Mouse (Mus musculus) lung, embryonic 14.5 days (tissue): ENCODE results near the gene Xlr4c. TPM values are rescaled to one million over a fixed set of nuclear protein-coding genes. Genes with fewer than 3 reads are reported as not detected.
"Not testable (repeated sequence)": the region's sequence is repeated elsewhere in the genome, so short reads cannot be mapped to it uniquely, and the experiment has no call there.

Experiments
- ATAC-seq: fragments of 200-750 bp; cut with Nextera tagmentation; 2 replicates; pipeline ENCODE4 v1.8.0; 2017; ENCODE audit warnings: mild to moderate bottlenecking, moderate TSS enrichment, moderate library complexity; ENCODE audit not compliant: insufficient read depth
- DNase-seq: peaks from one replicate; pipeline ENCODE4 v3.0.0-alpha.2; 2015
- H3K27ac ChIP-seq: fragments of 300-500 bp; sonication (generic); 2 replicates; pipeline ENCODE4 v1.5.1; 2014; ENCODE audit warnings: low read depth, mild to moderate bottlenecking, moderate library complexity
- H3K27me3 ChIP-seq: fragments of 300-500 bp; sonication (generic); 2 replicates; pipeline ENCODE4 v1.6.1; 2014; ENCODE audit warnings: low read length, control low read depth; ENCODE audit not compliant: insufficient read depth
- H3K36me3 ChIP-seq: fragments of 300-500 bp; sonication (generic); 2 replicates; pipeline ENCODE4 v1.6.1; 2014; ENCODE audit warnings: control low read depth; ENCODE audit not compliant: insufficient read depth
- H3K4me1 ChIP-seq: fragments of 300-500 bp; sonication (generic); 2 replicates; pipeline ENCODE4 v1.6.1; 2014; ENCODE audit warnings: antibody characterized with exemption, control low read depth; ENCODE audit not compliant: insufficient read depth
- H3K4me2 ChIP-seq: fragments of 300-500 bp; sonication (generic); 2 replicates; pipeline ENCODE4 v1.6.1; 2014; ENCODE audit warnings: mild to moderate bottlenecking
- H3K4me3 ChIP-seq: fragments of 300-500 bp; sonication (generic); 2 replicates; pipeline ENCODE4 v1.5.1; 2014; ENCODE audit warnings: low read depth, low read length
- H3K9ac ChIP-seq: fragments of 300-500 bp; sonication (generic); 2 replicates; pipeline ENCODE4 v1.6.1; 2014
- H3K9me3 ChIP-seq: fragments of 300-500 bp; sonication (generic); 2 replicates; pipeline ENCODE4 v1.6.1; 2016; ENCODE audit warnings: low read depth, low read length, control low read depth
- CTCF ChIP-seq: IDR thresholded peaks from 2 replicates; pipeline ENCODE4 v1.5.1; 2016; ENCODE audit warnings: antibody characterized with exemption, low read depth
- WGBS: fragments of 180-500 bp; shearing (Covaris S2); extraction: QIAGEN DNeasy Blood & Tissue Kit; methylation state at CpG from one replicate; pipeline ENCODE4 v1.1.7; 2014; 5-methylcytosine and 5-hydroxymethylcytosine counted together
- polyA plus RNA-seq: library from polyadenylated mRNA; unstranded; fragments of >200 nt; fragmentation: Nextera tagmentation; extraction: Ambion mirVana; gene quantifications from 2 replicates; pipeline ENCODE4 v1.2.1, GENCODE M21; 2014

Gene Xlr4c
- 0.21 TPM in 1 of 2 replicates, not detected in the other for polyA plus RNA-seq

- not testable (repeated sequence) for H3K27me3 ChIP-seq, H3K9ac ChIP-seq, H3K4me3 ChIP-seq, H3K4me1 ChIP-seq, DNase-seq, H3K4me2 ChIP-seq, H3K27ac ChIP-seq, ATAC-seq, H3K9me3 ChIP-seq, H3K36me3 ChIP-seq
- 74% methylated on average over 12 of the region's 14 CpGs for WGBS
Measured at GRCm38 (mm10) chrX:73242821-73243325, at the start of gene Xlr4c. Xlr4c (minus strand) TSS chrX:73243130.

GRCm38 (mm10) chrX:73265270-73265669 is 22.3 kb upstream of the Xlr4c start, which contains the start of gene Xlr3c:
Xlr3c (minus strand) TSS chrX:73265390.
- not testable (repeated sequence) for DNase-seq, H3K27me3 ChIP-seq, ATAC-seq, H3K4me2 ChIP-seq, H3K4me3 ChIP-seq, H3K9ac ChIP-seq, H3K27ac ChIP-seq, H3K4me1 ChIP-seq, H3K36me3 ChIP-seq, H3K9me3 ChIP-seq
- 92% methylated on average over 12 of the region's 14 CpGs for WGBS

DNA sequence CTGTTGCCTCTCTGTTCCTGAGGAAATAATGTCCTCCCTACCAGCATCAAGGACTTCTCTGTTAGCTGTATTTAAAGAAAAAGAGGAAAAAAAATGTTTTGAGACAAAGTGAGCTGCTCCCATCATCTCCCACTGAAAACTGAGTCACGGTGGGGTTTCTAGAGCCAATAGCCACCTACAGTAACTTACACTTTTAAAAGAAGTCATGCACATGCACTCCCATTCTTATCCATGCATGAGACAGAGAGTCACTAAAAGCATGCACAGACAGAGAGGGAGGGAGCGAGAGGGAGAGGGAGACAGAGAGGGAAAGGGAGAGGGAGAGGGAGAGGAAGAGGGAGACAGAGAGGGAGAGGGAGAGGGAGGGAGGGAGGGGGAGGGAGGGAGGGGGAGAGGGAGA is 19.5 kb upstream of the Xlr4c start:
- H3K27ac ChIP-seq, H3K36me3 ChIP-seq, H3K9me3 ChIP-seq, H3K9ac ChIP-seq, DNase-seq, H3K4me2 ChIP-seq, H3K4me1 ChIP-seq, H3K4me3 ChIP-seq, ATAC-seq, H3K27me3 ChIP-seq: not testable (repeated sequence)
- 94% methylated on average over 1 of the region's 2 CpGs for WGBS

- Histone ChIP-seq H3K4me3 (peak overlapping the region; percentile 53), H3K9me3 (no peaks in the 10 kb centered on the region), H3K27ac (no peak overlapping the region), H3K27me3 (no peaks in the 10 kb centered on the region), H3K9ac (peak overlapping the region; percentile 58; the same call in 1 of the 2 replicates), H3K4me1 (no peaks in the 10 kb centered on the region), H3K36me3 (no peaks in the 10 kb centered on the region), H3K4me2 (peak overlapping the region; percentile 71)
- DNase-seq (no peak), ATAC-seq (no peak)
- no peak for TF ChIP-seq CTCF
- 30% methylated on average over 3 of the region's 3 CpGs for WGBS
Measured at GRCm38 (mm10) chrX:73229288-73229687, 13.6 kb downstream of the Xlr4c start.

- Histone ChIP-seq H3K9me3 (no peaks in the 10 kb centered on the region), H3K27ac (peak overlapping the region; percentile 88), H3K4me2 (peak overlapping the region; percentile 71), H3K4me3 (peak overlapping the region; percentile 53), H3K9ac (peak overlapping the region; percentile 58), H3K27me3 (no peaks in the 10 kb centered on the region), H3K36me3 (no peaks in the 10 kb centered on the region), H3K4me1 (no peaks in the 10 kb centered on the region)
- TF ChIP-seq CTCF: no peak
- DNase-seq (peak; percentile 43), ATAC-seq (peak; percentile 64)
- 10% methylated on average over 30 of the region's 51 CpGs for WGBS
Measured at GRCm38 (mm10) chrX:73228606-73229214, 14.2 kb downstream of the Xlr4c start.

DNA sequence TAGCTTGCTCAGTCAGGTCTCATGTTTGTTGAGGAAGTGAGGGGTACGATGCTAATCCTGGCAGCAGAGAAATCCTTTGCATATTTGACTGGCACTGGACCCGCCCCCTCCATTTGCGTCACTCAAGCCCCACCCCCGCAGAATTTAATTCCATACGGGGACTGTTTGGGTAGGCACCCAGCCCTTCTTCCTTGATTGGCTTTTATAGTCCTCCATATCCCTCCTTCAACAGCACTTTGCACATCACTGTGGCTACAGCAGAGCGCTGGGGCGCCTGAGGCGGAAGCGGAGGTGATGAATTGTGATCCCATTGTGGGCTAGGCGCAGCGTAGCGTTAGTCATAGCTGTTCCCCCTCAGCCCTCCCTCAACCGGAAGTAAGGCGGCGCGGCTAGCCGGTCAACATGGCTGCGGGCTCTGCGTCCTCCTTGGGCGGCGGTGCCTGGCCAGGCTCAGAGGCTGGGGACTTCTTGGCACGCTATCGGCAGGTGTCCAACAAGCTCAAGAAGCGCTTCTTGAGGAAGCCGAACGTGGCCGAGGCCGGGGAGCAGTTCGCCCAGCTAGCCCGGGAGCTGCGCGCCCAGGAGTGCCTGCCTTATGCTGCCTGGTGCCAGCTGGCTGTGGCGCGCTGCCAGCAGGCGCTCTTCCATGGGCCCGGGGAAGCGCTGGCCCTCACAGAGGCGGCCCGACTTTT is 14.9 kb downstream of the Xlr4c start, which contains the start of gene F8a:
Gene F8a, plus strand, starts transcription at position 378 of the 692 bp plus-strand sequence.
- Histone ChIP-seq H3K4me3 (peak within 1 kb of the TSS; percentile 53), H3K9me3 (no peaks in the 10 kb centered on the region), H3K4me2 (peak within 1 kb of the TSS; percentile 71), H3K36me3 (no peaks in the 10 kb centered on the region), H3K4me1 (no peaks in the 10 kb centered on the region), H3K27me3 (no peaks in the 10 kb centered on the region), H3K27ac (peak within 1 kb of the TSS; percentile 88), H3K9ac (peak within 1 kb of the TSS; percentile 58)
- ATAC-seq (peak; percentile 97), DNase-seq (peak; percentile 84)
- TF ChIP-seq CTCF: no peak
- WGBS: 13% methylated on average over 22 of the region's 39 CpGs

- TF ChIP-seq CTCF: no peak
- Histone ChIP-seq H3K36me3 (no peaks in the 10 kb centered on the region), H3K27ac (no peak overlapping the region), H3K9ac (no peak overlapping the region), H3K4me3 (no peak overlapping the region), H3K4me1 (no peaks in the 10 kb centered on the region), H3K4me2 (no peak overlapping the region), H3K9me3 (no peaks in the 10 kb centered on the region), H3K27me3 (no peaks in the 10 kb centered on the region)
- no peak for ATAC-seq
- DNase-seq: no peak
- WGBS: 58% methylated on average over 1 of the region's 1 CpGs
Measured at GRCm38 (mm10) chrX:73225365-73225764, 17.6 kb downstream of the Xlr4c start.

GRCm38 (mm10) chrX:73213819-73214564 is 28.9 kb downstream of the Xlr4c start, which contains the start of gene Xlr4b:
Xlr4b (plus strand) TSS chrX:73214333.
- WGBS: 78% methylated on average over 11 of the region's 19 CpGs
- DNase-seq, H3K27ac ChIP-seq: not testable (repeated sequence)

GRCm38 (mm10) chrX:73191934-73192333 is 51.0 kb downstream of the Xlr4c start, which contains the start of gene Xlr3b:
Xlr3b (plus strand) TSS chrX:73192207.
- not testable (repeated sequence) for H3K9me3 ChIP-seq, H3K4me1 ChIP-seq, H3K27ac ChIP-seq, H3K27me3 ChIP-seq, H3K4me2 ChIP-seq, H3K9ac ChIP-seq, H3K4me3 ChIP-seq, H3K36me3 ChIP-seq
- peak; percentile 54; the same call in 1 of the 2 replicates for ATAC-seq
- peak; percentile 1 for DNase-seq
- WGBS: 67% methylated on average over 12 of the region's 12 CpGs

More at GRCm38 (mm10) chrX:73213819-73214564, 28.9 kb downstream of the Xlr4c start, which contains the start of gene Xlr4b:
- not testable (repeated sequence) for H3K9me3 ChIP-seq, H3K4me2 ChIP-seq, H3K4me3 ChIP-seq, H3K4me1 ChIP-seq, ATAC-seq, H3K9ac ChIP-seq, H3K27me3 ChIP-seq, H3K36me3 ChIP-seq
